Mouse (Mus musculus) stomach, postnatal 0 days (tissue): Measurements from ENCODE around the gene Rdh9. TPM values are rescaled to one million over a fixed set of nuclear protein-coding genes. Genes with fewer than 3 reads are reported as not detected.
"Not testable (repeated sequence)": the region's sequence is repeated elsewhere in the genome, so short reads cannot be mapped to it uniquely, and the experiment has no call there.

ENCODE experiments used
- ATAC-seq: fragments of 200-750 bp; cut with Nextera tagmentation; 2 replicates; pipeline ENCODE4 v1.8.0; 2017; ENCODE audit not compliant: low FRiP score, low TSS enrichment
- DNase-seq: peaks from one replicate; pipeline ENCODE4 v3.0.0-alpha.2; 2016; ENCODE audit warnings: low spot score
- H3K27ac ChIP-seq: fragments of 300-500 bp; sonication (generic); replicated peaks from 2 replicates; pipeline ENCODE4 v1.5.1; 2014; ENCODE audit warnings: mild to moderate bottlenecking, control low read depth
- H3K27me3 ChIP-seq: fragments of 300-500 bp; sonication (generic); 2 replicates; pipeline ENCODE4 v1.6.1; 2014; ENCODE audit warnings: low read length; ENCODE audit not compliant: control insufficient read depth, insufficient read depth
- H3K36me3 ChIP-seq: fragments of 300-500 bp; sonication (generic); 2 replicates; pipeline ENCODE4 v1.6.1; 2014; ENCODE audit warnings: low read length, mixed read lengths; ENCODE audit not compliant: control insufficient read depth, insufficient read depth
- H3K4me1 ChIP-seq: fragments of 300-500 bp; sonication (generic); replicated peaks from 2 replicates; pipeline ENCODE4 v1.6.1; 2014; ENCODE audit warnings: antibody characterized with exemption; ENCODE audit not compliant: control insufficient read depth, insufficient read depth
- H3K4me2 ChIP-seq: fragments of 300-500 bp; sonication (generic); replicated peaks from 2 replicates; pipeline ENCODE4 v1.6.1; 2014; ENCODE audit warnings: low read depth, mild to moderate bottlenecking, control low read depth, moderate library complexity
- H3K4me3 ChIP-seq: fragments of 300-500 bp; sonication (generic); 2 replicates; pipeline ENCODE4 v1.5.1; 2014; ENCODE audit warnings: low read depth, low read length, control low read depth
- H3K9ac ChIP-seq: fragments of 300-500 bp; sonication (generic); 2 replicates; pipeline ENCODE4 v1.6.1; 2014; ENCODE audit warnings: mild to moderate bottlenecking, low read length, control low read depth, mixed read lengths
- H3K9me3 ChIP-seq: fragments of 300-500 bp; sonication (generic); 2 replicates; pipeline ENCODE4 v1.6.1; 2016; ENCODE audit warnings: low read length; ENCODE audit not compliant: control insufficient read depth
- CTCF ChIP-seq: IDR thresholded peaks from 2 replicates; pipeline ENCODE4 v1.5.1; 2016; ENCODE audit warnings: antibody characterized with exemption, low read depth, mild to moderate bottlenecking, moderate library complexity
- EP300 ChIP-seq: optimal IDR thresholded peaks from 2 replicates; pipeline ENCODE3; 2016; ENCODE audit warnings: antibody characterized with exemption
- WGBS: fragments of 180-500 bp; shearing (Covaris S2); extraction: QIAGEN DNeasy Blood & Tissue Kit; methylation state at CpG from one replicate; pipeline ENCODE4 v1.1.7; 2014; 5-methylcytosine and 5-hydroxymethylcytosine counted together
- polyA plus RNA-seq: library from polyadenylated mRNA; unstranded; fragments of >200 nt; fragmentation: Nextera tagmentation; extraction: Ambion mirVana; gene quantifications from 2 replicates; pipeline ENCODE4 v1.2.1, GENCODE M21; 2015

Rdh9 gene
- polyA plus RNA-seq, 1 experiment from 2014 or later: not detected

DNA sequence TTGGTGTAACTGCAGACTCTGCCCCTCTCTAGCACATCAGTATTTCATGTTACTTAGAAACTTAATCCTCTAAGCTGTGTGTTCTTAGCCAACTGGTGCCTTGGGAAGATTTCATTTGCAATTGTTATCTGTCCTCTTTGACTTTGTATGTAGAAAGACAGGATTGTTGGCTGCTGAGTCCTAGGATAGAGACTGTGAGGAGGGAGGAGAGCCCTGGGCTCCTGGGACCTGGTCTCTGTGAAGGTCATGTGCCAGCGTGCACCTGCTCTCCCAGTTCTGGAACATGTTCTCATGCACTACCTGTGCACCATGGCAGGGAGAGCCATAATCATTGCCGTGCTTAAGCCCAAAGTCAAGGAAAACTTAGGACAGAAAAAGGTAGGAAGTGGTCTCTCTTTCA, 25.4 kb downstream of the Rdh9 start:
- H3K9me3 ChIP-seq: no peaks in the 10 kb centered on the region
- no peak for DNase-seq
- H3K27ac ChIP-seq: no peak overlapping the region
- no peaks in the 10 kb centered on the region for H3K36me3 ChIP-seq
- no peaks in the 10 kb centered on the region for H3K27me3 ChIP-seq
- H3K9ac ChIP-seq: no peak overlapping the region
- WGBS: 71% methylated on average over 2 of the region's 2 CpGs
- ATAC-seq: 0 out of 2 replicates have a peak, but pooled peaks have one; percentile 24
- H3K4me1 ChIP-seq: no peaks in the 10 kb centered on the region
- H3K4me2 ChIP-seq: no peak overlapping the region
- TF ChIP-seq CTCF (no peak), EP300 (no peak)
- no peak overlapping the region for H3K4me3 ChIP-seq

DNA sequence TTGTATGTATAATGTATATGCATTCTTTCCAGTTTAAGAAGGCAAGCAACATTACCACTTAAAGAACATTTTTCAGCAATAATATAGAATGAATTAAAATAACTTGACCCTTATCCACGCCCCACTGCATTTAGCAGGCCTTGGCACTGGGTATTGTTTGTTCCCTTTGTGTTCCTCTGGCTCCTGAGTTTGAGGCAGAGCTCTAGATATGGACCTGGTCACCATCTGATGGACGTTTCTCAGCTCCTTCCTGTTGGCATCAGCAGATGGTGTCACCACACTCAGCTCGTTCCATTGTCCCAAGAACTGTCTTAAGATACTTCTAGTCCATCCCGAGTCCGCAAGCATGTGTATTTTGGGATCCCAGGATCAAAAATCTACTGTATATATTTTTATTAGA, 26.1 kb downstream of the Rdh9 start:
- Histone ChIP-seq H3K27me3 (no peaks in the 10 kb centered on the region), H3K9ac (no peak overlapping the region), H3K4me1 (no peaks in the 10 kb centered on the region), H3K9me3 (no peaks in the 10 kb centered on the region), H3K4me2 (no peak overlapping the region), H3K4me3 (no peak overlapping the region), H3K27ac (no peak overlapping the region), H3K36me3 (no peaks in the 10 kb centered on the region)
- DNase-seq (no peak), ATAC-seq (no peak)
- 80% methylated on average over 5 of the region's 5 CpGs for WGBS
- TF ChIP-seq EP300: no peak
- TF ChIP-seq CTCF: no peak

DNA sequence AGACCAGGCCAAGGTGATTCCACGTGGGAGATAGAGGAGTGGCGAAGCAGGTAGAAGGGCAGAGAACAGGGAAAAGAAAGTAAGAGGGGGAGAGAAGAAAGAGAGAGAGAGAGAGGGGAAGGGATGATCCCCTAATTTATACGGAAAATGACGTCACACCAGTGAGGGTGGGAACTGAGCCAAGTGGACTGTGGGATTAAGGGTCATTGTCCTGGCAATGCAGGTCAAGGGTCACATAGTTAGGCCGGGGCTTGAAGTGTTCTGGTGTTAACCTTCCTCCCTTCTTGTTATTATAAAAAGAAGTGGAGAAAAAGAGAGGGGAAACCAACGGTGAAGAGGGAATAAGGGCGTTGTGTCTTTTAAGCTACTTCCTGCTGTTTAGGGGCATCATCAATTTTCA, 28.2 kb downstream of the Rdh9 start:
- TF ChIP-seq EP300 (no peak), CTCF (no peak)
- H3K9ac ChIP-seq: no peak overlapping the region
- 71% methylated on average over 7 of the region's 7 CpGs for WGBS
- no peaks in the 10 kb centered on the region for H3K27me3 ChIP-seq
- H3K9me3 ChIP-seq: no peaks in the 10 kb centered on the region
- no peak overlapping the region for H3K4me3 ChIP-seq
- H3K36me3 ChIP-seq: no peaks in the 10 kb centered on the region
- ATAC-seq (no peak), DNase-seq (no peak)
- H3K27ac ChIP-seq: no peak overlapping the region
- no peak overlapping the region for H3K4me2 ChIP-seq
- H3K4me1 ChIP-seq: no peaks in the 10 kb centered on the region

DNA sequence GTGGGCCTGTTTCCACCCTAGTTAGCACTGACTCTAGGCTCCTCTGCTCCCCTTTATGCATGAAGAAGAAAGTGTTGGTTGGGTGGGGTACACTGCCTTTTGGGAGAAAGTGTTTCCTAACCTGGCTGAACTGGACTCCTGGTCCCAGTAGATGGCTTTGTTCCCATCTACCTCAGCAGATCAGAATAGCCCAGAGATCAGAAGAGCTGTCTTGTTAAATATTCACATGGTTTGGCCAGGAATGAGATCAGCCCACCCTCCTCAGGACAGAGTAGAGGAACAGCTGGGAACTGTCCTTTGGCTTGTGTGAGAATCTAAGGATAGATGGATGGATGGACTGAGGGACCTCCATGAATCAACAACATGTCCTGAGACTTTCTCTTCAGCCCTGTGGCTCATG, 39.7 kb downstream of the Rdh9 start:
- TF ChIP-seq CTCF (no peak), EP300 (no peak)
- peak; percentile 12; the same call in 1 of the 2 replicates for ATAC-seq

DNA sequence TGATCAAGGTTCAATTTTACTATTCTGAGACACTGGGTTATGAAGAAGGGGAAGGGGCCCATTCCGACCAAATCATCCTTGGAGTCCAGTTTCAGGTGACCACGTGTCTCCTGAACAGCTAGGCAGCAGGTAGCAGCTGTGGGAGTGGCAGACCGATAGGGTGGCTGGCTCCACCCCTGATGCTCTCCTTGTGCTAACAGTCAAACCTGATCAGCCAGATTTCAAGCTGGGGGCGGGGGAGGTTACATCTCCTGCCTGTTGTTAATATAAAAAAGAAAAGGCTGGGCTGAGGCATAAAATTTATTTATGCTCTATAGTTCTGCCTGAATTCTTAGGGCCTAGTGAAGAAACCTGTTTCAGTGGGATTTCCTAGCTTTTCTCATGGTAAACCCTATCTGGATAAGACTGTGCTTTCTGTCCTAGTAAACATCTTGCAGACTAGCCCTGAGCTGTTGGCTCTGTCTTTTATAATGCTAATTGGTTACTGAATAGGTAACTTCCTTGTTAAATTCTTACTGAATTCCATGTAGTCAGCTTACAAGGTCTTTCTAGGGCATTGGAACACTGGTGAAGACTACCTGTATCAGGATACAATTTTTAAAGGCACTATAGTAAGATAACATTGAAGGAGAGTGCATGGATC, 41.2 kb downstream of the Rdh9 start:
- H3K4me1 ChIP-seq, H3K36me3 ChIP-seq, H3K4me2 ChIP-seq, H3K27ac ChIP-seq, H3K9me3 ChIP-seq, ATAC-seq, H3K9ac ChIP-seq, H3K27me3 ChIP-seq, H3K4me3 ChIP-seq: not testable (repeated sequence)
- WGBS: 52% methylated on average over 4 of the region's 4 CpGs
- DNase-seq: peak; percentile 27

More for the DNA sequence above, 39.7 kb downstream of the Rdh9 start:
- no peak for DNase-seq
- no peak overlapping the region for H3K9ac ChIP-seq
- no peaks in the 10 kb centered on the region for H3K4me1 ChIP-seq
- no peaks in the 10 kb centered on the region for H3K36me3 ChIP-seq
- H3K27ac ChIP-seq: no peak overlapping the region
- H3K9me3 ChIP-seq: 0 out of 2 replicates have a peak, but pooled peaks cover 2% of the 10 kb centered on the region
- H3K4me3 ChIP-seq: no peak overlapping the region
- no peak overlapping the region for H3K4me2 ChIP-seq
- H3K27me3 ChIP-seq: no peaks in the 10 kb centered on the region

DNA sequence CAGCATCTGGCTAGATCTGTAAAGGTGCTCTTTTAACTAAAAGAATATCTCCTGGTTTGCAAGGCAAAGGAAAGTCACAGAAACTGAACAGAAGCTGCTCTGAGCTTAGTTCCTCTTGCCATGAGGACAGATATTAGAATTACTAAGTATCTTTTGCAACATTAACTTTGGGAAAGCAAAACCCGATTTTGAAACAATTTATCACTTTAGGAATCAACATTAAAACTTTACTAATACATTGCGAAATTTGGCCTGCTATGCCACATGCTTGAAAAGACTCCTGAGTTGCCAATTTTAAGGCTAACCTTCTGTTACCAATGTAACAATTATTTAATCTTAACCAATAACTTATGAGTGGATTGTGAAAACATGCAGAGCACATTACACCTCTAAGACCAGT, 45.6 kb downstream of the Rdh9 start:
- not testable (repeated sequence) for H3K9ac ChIP-seq, ATAC-seq, DNase-seq, H3K4me1 ChIP-seq, H3K4me3 ChIP-seq, H3K27ac ChIP-seq, H3K27me3 ChIP-seq, H3K36me3 ChIP-seq, H3K4me2 ChIP-seq, H3K9me3 ChIP-seq
- WGBS: 82% methylated on average over 2 of the region's 2 CpGs
